Mouse (Mus musculus): ENCODE measurements at regions not wholly inside any gene's neighbourhood (a gene's known extent, or its start where the extent isn't known, plus 50 kb on each side); places are given as distances from the start of the nearest gene placed in this dataset.
"Not testable (repeated sequence)": the region's sequence is repeated elsewhere in the genome, so short reads cannot be mapped to it uniquely, and the experiment has no call there.

DNA sequence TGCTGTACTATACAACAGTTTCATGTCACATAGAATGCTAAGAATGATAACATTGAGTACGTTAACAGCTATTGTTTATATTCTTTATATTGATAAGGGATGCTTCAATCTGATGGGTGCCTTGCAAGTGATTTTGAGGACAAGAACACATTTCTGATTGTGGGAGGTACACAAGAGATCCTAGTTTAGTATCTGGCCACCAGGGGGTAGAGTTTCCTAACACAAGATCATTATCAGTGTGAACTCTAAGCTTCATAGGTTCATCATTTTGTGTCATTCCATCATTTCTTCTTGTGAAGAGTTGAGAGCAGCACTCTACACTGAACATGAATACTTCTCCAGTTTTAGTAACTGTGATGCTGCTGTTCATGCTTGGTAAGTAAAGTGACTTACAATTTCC, 799.9 kb downstream of the Dad1 start:
- no peak overlapping the region for H3K4me3 ChIP-seq (replicated peaks; ENCODE audit: insufficient read depth, low read depth, low read length)
- no peak overlapping the region for H3K27ac ChIP-seq (ENCODE audit: insufficient read depth, low read length)
- no peaks in the 10 kb centered on the region for H3K4me1 ChIP-seq (ENCODE audit: control insufficient read depth, insufficient read depth, low read length)
- 90% methylated on average over 1 of the region's 1 CpGs for WGBS
- DNase-seq = no peak
- H3K27me3 ChIP-seq (ENCODE audit: control insufficient read depth, insufficient read depth, low read length) = no peaks in the 10 kb centered on the region
- TF ChIP-seq CTCF (IDR thresholded peaks at IDR 0.05; ENCODE audit: borderline replicate concordance, insufficient read depth, low read depth, low read length) (no peak), POLR2A (IDR thresholded peaks at IDR 0.05; ENCODE audit: borderline replicate concordance, insufficient read depth, low read length) (no peak)

DNA sequence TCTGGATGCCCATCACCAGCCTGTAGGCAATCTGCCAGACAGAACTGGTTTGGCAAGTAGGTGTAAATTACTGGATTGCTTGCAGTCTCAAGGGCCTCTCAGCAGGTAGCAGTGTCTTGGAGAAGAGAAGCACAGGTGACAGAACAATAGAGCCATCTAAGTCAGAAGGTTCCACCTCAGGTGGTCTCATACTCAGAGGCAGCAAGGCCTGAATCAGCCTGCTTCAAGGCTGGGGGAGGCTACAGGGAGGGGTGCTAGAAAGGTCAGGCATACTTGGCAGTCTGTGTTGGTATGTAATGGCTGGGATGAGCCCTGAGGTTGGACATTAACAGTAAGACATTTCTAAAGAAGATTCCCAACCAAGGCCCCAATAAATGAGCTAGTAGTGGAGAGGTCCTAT, 814.3 kb downstream of the Dad1 start:
- not testable (repeated sequence) for H3K27ac ChIP-seq (ENCODE audit: insufficient read depth, low read length); DNase-seq; H3K4me1 ChIP-seq (ENCODE audit: control insufficient read depth, insufficient read depth, low read length); H3K4me3 ChIP-seq (replicated peaks; ENCODE audit: insufficient read depth, low read depth, low read length); H3K27me3 ChIP-seq (ENCODE audit: control insufficient read depth, insufficient read depth, low read length)

DNA sequence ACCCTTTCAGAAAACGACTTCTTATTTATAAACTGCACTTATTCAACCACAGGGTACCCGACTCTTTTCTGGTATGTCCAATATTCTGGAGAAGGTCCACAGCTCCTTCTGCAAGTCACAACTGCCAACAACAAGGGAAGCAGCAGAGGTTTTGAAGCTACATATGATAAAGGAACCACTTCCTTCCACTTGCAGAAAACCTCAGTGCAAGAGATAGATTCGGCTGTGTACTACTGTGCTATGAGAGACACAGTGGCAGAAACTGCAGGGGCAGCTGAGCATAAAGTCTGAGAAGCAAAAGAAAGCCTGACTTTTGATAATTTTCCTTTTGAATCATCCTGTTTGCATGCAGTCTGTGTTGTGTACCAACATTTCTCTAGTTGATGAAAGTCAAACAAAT, 823.8 kb downstream of the Dad1 start:
- not testable (repeated sequence) for H3K4me3 ChIP-seq (replicated peaks; ENCODE audit: insufficient read depth, low read depth, low read length); H3K4me1 ChIP-seq (ENCODE audit: control insufficient read depth, insufficient read depth, low read length); H3K27me3 ChIP-seq (ENCODE audit: control insufficient read depth, insufficient read depth, low read length); DNase-seq; H3K27ac ChIP-seq (ENCODE audit: insufficient read depth, low read length)
- 66% methylated on average over 2 of the region's 3 CpGs for WGBS

DNA sequence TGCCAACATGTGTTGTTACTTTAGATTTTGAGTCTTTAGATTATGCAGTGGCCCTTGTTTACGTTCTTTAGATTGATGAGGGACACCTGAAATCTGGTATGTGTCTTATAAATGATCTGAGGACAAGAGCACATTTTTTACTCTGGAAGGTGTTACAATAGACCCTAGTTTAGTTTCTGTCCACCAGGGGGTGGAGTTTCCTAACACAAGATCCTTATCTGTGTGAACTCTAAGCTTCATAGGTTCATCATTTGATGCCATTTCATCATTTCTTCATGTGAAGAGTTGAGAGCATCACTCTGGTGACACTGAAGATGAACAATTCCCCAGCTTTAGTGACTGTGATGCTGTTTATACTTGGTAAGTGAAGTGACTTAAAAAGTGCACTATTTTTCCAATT, 825.5 kb downstream of the Dad1 start:
- H3K27me3 ChIP-seq (ENCODE audit: control insufficient read depth, insufficient read depth, low read length); DNase-seq; H3K4me1 ChIP-seq (ENCODE audit: control insufficient read depth, insufficient read depth, low read length); H3K27ac ChIP-seq (ENCODE audit: insufficient read depth, low read length); H3K4me3 ChIP-seq (replicated peaks; ENCODE audit: insufficient read depth, low read depth, low read length): not testable (repeated sequence)
- WGBS = 85% methylated on average over 1 of the region's 1 CpGs

DNA sequence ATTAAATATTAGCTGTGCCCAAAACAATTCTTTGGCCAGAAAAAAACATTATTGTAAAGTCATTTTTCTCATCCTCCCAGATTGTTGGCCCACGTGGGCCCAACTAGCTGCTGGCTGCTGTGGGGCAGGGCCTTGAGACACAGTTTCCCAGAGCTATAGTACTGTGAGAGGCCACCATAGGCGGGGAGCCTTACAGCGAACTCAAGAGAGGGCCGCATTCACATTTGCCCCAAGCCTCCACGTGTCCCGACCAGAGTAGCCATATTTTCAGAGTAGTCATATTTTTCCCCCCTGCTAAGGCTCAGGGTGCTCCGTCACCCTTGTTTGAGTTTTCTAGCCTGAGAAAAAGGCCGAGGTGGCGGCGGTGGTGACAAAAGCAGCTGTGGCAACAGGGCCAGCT, 826.3 kb downstream of the Dad1 start:
- not testable (repeated sequence) for H3K27ac ChIP-seq (ENCODE audit: insufficient read depth, low read length)
- WGBS = 76% methylated on average over 10 of the region's 10 CpGs

DNA sequence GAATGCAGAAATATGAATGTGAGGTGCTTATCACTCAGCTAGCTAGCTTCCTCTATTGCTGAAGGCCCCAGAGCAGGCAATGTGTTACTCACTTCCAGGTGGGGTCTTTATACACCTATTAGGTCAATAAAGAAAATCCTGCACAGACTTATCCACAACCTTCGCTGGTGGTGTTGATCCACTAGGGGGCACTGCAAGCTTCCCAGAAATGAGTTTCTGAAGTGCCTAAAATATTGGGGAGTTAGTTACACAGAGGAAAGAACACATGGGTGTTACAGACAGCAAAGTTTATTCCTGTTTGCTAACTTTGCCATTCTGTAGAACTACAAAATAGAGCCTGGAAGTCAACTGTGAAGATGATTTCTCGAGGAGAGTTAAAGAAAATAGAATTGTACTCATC, 836.9 kb downstream of the Dad1 start:
- not testable (repeated sequence) for H3K4me3 ChIP-seq (replicated peaks; ENCODE audit: insufficient read depth, low read depth, low read length); H3K4me1 ChIP-seq (ENCODE audit: control insufficient read depth, insufficient read depth, low read length); H3K27ac ChIP-seq (ENCODE audit: insufficient read depth, low read length); H3K27me3 ChIP-seq (ENCODE audit: control insufficient read depth, insufficient read depth, low read length); DNase-seq
- 53% methylated on average over 2 of the region's 2 CpGs for WGBS

More for the DNA sequence above, 826.3 kb downstream of the Dad1 start:
- H3K4me3 ChIP-seq (replicated peaks; ENCODE audit: insufficient read depth, low read depth, low read length); H3K27me3 ChIP-seq (ENCODE audit: control insufficient read depth, insufficient read depth, low read length); DNase-seq; H3K4me1 ChIP-seq (ENCODE audit: control insufficient read depth, insufficient read depth, low read length): not testable (repeated sequence)

DNA sequence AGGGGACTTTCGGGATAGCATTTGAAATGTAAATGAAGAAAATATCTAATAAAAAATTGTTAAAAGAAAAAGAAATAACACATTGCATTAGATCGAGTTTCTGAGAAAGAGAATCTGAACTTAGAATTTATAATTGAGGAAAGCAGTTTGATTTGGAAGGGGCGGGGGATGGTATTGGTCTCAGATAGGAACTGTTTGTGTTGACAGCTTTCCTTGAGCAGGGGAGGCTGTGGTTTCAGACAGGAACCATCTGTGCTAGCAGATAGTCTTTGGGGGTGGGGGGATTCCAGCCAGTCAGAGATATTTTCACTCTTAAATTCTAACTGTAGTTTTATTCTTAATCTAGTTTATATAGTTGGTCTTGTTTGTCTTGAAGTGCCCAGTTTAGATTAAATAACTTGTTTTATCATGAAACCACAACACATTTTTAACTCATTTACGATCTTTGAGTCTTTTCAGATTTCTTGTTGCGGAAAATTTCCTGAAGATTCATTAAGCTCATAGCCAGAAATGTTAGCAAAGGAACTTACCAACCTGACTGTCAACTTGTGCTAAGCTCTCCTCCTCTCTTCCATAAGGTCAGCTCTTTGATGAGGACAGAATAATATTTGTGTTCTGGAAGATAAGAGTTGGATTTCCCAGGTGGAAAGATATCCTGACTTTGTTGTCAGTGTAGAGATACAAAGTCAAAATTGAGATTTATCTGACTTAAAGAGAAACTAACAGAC, 846.2 kb downstream of the Dad1 start:
- H3K27ac ChIP-seq (ENCODE audit: insufficient read depth, low read length); H3K27me3 ChIP-seq (ENCODE audit: control insufficient read depth, insufficient read depth, low read length); H3K4me1 ChIP-seq (ENCODE audit: control insufficient read depth, insufficient read depth, low read length); H3K4me3 ChIP-seq (replicated peaks; ENCODE audit: insufficient read depth, low read depth, low read length); DNase-seq: not testable (repeated sequence)
- WGBS = 75% methylated on average over 3 of the region's 5 CpGs

DNA sequence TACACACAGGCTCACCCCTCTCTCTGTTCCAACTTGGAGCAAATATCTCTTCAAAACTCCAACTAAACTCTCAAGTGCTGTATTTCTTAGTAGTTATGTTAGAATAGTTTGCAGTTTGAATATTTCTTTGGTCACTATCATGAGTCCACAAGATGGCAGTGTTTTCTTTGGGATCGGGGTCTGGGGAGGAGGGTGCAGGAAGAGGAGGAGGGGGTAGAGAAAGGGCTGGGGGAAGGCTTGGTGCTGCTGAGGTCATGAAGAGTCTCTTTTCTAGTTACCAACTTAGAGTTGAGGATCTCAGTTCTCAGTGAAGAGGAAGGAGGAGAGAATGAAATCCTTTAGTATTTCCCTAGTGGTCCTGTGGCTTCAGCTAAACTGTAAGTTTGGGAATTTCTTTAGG, 863.6 kb downstream of the Dad1 start:
- not testable (repeated sequence) for H3K4me3 ChIP-seq (replicated peaks; ENCODE audit: insufficient read depth, low read depth, low read length); H3K4me1 ChIP-seq (ENCODE audit: control insufficient read depth, insufficient read depth, low read length); DNase-seq; H3K27ac ChIP-seq (ENCODE audit: insufficient read depth, low read length); H3K27me3 ChIP-seq (ENCODE audit: control insufficient read depth, insufficient read depth, low read length)
- no CpG with 5 or more reads among the region's 1 CpGs for WGBS

DNA sequence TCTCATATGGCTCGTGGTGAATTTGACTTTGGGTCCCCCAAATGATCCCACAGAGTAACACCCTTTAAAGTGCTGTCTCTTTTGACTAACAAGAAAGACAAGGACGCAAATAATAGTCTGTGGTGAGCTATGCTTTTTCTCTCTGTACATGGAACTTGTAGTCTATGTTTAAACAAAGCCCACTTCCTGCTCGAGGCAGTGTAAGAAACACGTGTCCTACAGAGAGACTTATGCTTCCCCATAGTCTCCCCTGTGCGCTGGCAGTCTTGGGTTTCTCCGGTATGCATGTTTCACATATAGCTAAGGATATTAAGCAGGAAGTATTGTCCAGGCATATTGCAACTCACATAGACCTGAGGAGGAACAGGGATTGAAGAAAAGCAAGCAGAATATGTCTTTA, 879.0 kb upstream of the Olfr1507 start:
- 79% methylated on average over 5 of the region's 6 CpGs for WGBS

DNA sequence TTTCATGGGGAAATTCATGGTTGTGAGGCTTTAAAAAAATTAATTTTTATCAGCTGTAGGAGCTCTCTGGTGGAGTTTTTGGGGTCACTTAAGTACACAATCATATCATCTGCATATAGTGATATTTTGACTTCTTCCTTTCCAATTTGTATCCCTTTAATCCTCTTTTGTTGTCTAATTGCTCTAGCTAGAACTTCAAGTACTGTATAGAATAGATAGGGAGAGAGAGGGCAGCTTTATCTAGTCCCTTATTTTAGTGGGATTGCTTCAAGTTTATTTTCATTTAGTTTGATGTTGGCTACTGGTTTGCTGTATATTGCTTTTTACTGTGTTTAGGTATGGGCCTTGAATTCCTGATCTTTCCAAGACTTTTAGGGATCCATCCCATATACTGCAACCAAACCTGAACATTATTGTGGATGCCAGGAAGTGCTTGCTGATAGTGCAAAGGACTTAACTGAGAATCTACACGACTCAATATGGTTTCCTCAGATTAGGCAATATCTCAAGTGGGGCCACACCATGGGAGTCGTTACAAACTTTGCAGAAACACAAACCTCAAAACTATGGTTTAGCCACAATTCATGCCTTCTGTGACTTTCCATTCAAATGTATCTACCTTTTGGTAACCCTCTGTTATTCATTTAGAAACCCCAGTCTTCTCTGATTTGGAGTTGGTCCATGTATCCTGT, 878.4 kb upstream of the Olfr1507 start:
- DNase-seq; H3K27me3 ChIP-seq (ENCODE audit: control insufficient read depth, insufficient read depth, low read length); H3K4me3 ChIP-seq (replicated peaks; ENCODE audit: insufficient read depth, low read depth, low read length); H3K27ac ChIP-seq (ENCODE audit: insufficient read depth, low read length); H3K4me1 ChIP-seq (ENCODE audit: control insufficient read depth, insufficient read depth, low read length): not testable (repeated sequence)
- WGBS = 100% methylated on average over 1 of the region's 2 CpGs

More for the DNA sequence above, 879.0 kb upstream of the Olfr1507 start:
- not testable (repeated sequence) for H3K4me3 ChIP-seq (replicated peaks; ENCODE audit: insufficient read depth, low read depth, low read length); DNase-seq; H3K27ac ChIP-seq (ENCODE audit: insufficient read depth, low read length); H3K27me3 ChIP-seq (ENCODE audit: control insufficient read depth, insufficient read depth, low read length); H3K4me1 ChIP-seq (ENCODE audit: control insufficient read depth, insufficient read depth, low read length)

Data from cerebellum, adult 2 months (tissue).